Mouse (Mus musculus) midbrain, embryonic 12.5 days (tissue): ENCODE results near the gene Mief1. TPM values are rescaled to one million over a fixed set of nuclear protein-coding genes. Genes with fewer than 3 reads are reported as not detected.
A peak's percentile ranks its signal among the peaks of the same experiment; 100 is the strongest.

Experiments used
- ATAC-seq: fragments of 200-750 bp; cut with Nextera tagmentation; 2 replicates; pipeline ENCODE4 v1.8.0; 2017; ENCODE audit warnings: low read depth, moderate TSS enrichment, moderate library complexity; ENCODE audit not compliant: low FRiP score
- H3K27ac ChIP-seq: fragments of 300-500 bp; sonication (generic); replicated peaks from 2 replicates; pipeline ENCODE4 v1.5.1; 2016; ENCODE audit warnings: mild to moderate bottlenecking
- H3K27me3 ChIP-seq: fragments of 300-500 bp; sonication (generic); 2 replicates; pipeline ENCODE4 v1.6.1; 2016; ENCODE audit warnings: mild to moderate bottlenecking
- H3K36me3 ChIP-seq: fragments of 300-500 bp; sonication (generic); 2 replicates; pipeline ENCODE4 v1.6.1; 2016
- H3K4me1 ChIP-seq: fragments of 300-500 bp; sonication (generic); 2 replicates; pipeline ENCODE4 v1.6.1; 2016
- H3K4me2 ChIP-seq: fragments of 300-500 bp; sonication (generic); replicated peaks from 2 replicates; pipeline ENCODE4 v1.6.1; 2016; ENCODE audit warnings: mild to moderate bottlenecking, moderate library complexity
- H3K4me3 ChIP-seq: fragments of 300-500 bp; sonication (generic); 2 replicates; pipeline ENCODE4 v1.5.1; 2016; ENCODE audit warnings: mild to moderate bottlenecking
- H3K9ac ChIP-seq: fragments of 300-500 bp; sonication (generic); replicated peaks from 2 replicates; pipeline ENCODE4 v1.6.1; 2016; ENCODE audit warnings: mild to moderate bottlenecking, moderate library complexity
- H3K9me3 ChIP-seq: fragments of 300-500 bp; sonication (generic); 2 replicates; pipeline ENCODE4 v1.6.1; 2016; ENCODE audit warnings: mild to moderate bottlenecking
- WGBS: fragments of 180-500 bp; shearing (Covaris S2); methylation state at CpG from one replicate; pipeline ENCODE4 v1.1.7; 2016; 5-methylcytosine and 5-hydroxymethylcytosine counted together
- polyA plus RNA-seq: library from polyadenylated mRNA; unstranded; fragments of >200 nt; fragmentation: Nextera tagmentation; extraction: Ambion mirVana; gene quantifications from 2 replicates; pipeline ENCODE4 v1.2.1, GENCODE M21; 2016

Gene Mief1
- polyA plus RNA-seq, 1 experiment from 2014 or later, result 46.4 TPM

DNA sequence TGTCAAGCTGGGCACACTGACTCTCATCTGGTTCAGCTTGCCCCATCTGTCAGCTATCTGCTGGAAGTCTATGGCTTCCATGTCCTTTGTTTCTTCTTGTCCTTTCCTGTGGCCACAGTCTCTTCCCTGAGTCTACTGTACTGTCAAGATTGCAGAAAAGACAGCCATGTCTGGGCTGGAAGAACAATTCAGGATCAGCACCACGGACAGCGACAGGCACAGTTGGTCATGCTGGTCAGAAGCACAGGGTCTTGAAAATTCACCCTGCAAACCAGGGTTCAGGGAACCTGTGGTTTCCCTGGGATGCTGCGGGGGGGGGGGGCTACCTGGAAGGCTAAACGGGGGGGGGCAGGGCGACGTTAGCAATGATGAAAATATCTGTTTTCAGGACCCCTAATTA lies 43.8 kb downstream of the Mief1 start:
- Histone ChIP-seq H3K9me3 (no peaks in the 10 kb centered on the region), H3K4me3 (no peak overlapping the region), H3K4me1 (peaks cover 7% of the 10 kb centered on the region; the same call in 1 of the 2 replicates), H3K27ac (no peak overlapping the region), H3K9ac (no peak overlapping the region), H3K36me3 (no peaks in the 10 kb centered on the region), H3K27me3 (peaks cover 41% of the 10 kb centered on the region), H3K4me2 (no peak overlapping the region)
- under 1% methylated on average over 6 of the region's 6 CpGs for WGBS
- ATAC-seq, result no peak

DNA sequence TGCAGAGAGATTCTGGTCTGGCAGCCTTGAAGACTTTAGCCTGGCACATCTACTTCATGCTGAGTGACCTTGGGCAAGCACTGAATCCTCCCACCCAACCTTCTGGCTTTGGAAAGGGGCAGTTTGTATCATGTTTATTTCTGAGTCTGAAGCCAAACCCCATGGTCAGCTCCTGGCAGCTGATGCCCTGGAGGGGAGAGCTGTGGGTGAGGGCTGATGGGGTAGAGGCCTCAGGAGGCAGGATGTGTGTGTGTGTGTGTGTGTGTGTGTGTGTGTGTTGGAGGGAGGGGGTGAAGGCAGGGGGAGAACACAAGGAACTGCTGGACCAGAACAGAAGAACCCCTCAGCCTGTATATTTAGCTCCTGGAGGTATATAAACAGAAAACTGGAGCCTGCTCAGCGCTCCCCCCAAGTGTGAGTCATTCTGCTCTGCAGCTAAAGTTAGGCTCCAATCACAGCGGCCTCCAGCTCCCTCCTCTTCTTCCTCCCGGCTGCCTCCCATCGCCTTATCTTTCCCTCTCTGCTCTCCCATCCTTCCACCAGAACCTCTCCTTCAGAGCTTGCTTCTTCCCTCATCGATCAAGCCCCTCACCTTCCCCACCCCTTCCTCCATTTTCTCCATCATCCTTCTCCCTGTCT lies 44.4 kb downstream of the Mief1 start:
- Histone ChIP-seq H3K4me3 (no peak overlapping the region), H3K27ac (no peak overlapping the region), H3K36me3 (no peaks in the 10 kb centered on the region), H3K27me3 (peaks cover 46% of the 10 kb centered on the region), H3K9me3 (no peaks in the 10 kb centered on the region), H3K4me2 (no peak overlapping the region), H3K4me1 (peaks cover 7% of the 10 kb centered on the region; the same call in 1 of the 2 replicates), H3K9ac (no peak overlapping the region)
- ATAC-seq, result no peak
- WGBS, result 77% methylated on average over 5 of the region's 5 CpGs

DNA sequence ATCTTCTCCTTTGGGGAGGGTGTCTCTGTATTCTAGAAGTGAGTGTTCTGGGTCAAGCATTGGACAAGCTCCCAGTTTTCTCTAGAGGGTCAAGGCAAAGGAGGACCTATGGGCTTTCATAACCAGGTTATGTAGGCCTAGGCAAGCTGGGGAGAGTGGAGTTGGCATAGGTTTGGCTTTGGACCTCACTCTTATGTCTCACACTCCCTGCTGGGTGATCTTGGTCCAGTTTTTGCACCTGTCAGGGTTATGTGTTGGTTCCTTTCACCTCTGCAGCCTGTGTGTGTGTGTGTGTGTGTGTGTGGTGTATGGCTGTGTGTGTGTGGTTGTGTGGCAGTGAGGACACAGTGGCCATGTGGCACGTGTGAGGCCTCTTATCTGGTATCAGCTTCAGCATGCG lies 45.2 kb downstream of the Mief1 start:
- peaks cover 48% of the 10 kb centered on the region for H3K27me3 ChIP-seq
- WGBS, result 92% methylated on average over 2 of the region's 2 CpGs

DNA sequence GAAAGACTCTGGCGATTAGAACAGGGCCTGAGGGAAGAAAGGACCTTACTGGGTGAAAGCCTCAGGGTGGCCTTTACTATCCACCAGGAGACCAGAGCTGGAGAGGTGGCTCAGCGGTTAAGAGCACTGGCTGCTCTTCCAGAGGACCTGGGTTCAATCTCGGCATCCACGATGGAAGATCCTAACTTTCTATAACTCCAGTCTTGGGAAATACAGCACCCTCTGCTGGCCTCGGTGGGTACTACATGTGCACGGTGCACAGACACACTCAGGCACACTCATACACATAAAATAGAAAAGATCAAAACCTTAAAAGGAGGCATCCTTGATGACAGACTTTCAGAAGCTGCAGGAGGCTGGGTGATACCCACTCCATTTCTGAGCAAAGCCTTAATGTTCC lies 46.8 kb downstream of the Mief1 start:
- WGBS, result 17% methylated on average over 6 of the region's 6 CpGs
- H3K9me3 ChIP-seq, result no peaks in the 10 kb centered on the region
- H3K36me3 ChIP-seq, result no peaks in the 10 kb centered on the region
- no peak for ATAC-seq
- H3K27me3 ChIP-seq, result peaks cover 59% of the 10 kb centered on the region
- H3K4me1 ChIP-seq, result peaks cover 7% of the 10 kb centered on the region; the same call in 1 of the 2 replicates
- H3K9ac ChIP-seq, result no peak overlapping the region
- no peak overlapping the region for H3K27ac ChIP-seq
- H3K4me3 ChIP-seq, result no peak overlapping the region
- no peak overlapping the region for H3K4me2 ChIP-seq

More for the DNA sequence above, 45.2 kb downstream of the Mief1 start:
- Histone ChIP-seq H3K4me2 (no peak overlapping the region), H3K36me3 (no peaks in the 10 kb centered on the region), H3K9ac (no peak overlapping the region), H3K4me3 (no peak overlapping the region), H3K4me1 (peaks cover 7% of the 10 kb centered on the region; the same call in 1 of the 2 replicates), H3K9me3 (no peaks in the 10 kb centered on the region), H3K27ac (no peak overlapping the region)
- ATAC-seq, result no peak

DNA sequence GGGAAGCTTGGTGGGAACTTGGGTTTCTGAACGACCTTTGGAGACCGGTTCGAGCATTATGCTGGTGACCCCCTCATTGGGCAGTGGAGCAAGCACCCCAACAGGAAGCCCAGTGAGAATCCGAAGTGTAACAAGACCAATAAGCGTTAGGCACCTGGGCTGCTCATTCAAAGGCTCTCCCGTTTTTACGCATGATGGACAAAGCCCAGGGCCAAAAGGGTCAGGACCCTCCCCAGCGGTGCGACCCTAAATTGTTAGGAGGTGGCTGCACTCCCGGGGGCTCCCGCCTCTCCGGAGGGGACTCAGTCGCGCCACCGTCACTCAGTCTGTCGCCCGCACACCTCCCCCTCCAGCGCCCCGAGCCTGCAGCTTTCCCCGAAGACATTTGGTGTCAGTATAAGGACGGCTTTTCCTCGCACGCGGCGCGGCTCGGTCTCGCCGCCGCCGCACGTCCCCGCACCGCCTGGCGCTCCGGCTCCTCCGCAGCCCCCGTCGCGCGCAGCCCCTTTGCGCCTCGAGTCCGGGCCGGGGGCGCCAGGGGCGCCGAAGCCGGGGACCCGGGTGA lies 53.1 kb downstream of the Mief1 start, which contains the start of gene Cacna1i:
Cacna1i (plus strand) TSS at position 388 of the 565 bp plus-strand sequence.
- under 1% methylated on average over 50 of the region's 50 CpGs for WGBS
- no peak for ATAC-seq
- peak within 1 kb of the TSS; percentile 58 for H3K9ac ChIP-seq
- H3K4me2 ChIP-seq, result peak within 1 kb of the TSS; percentile 88
- H3K4me1 ChIP-seq, result peaks cover 9% of the 10 kb centered on the region; the same call in 1 of the 2 replicates
- no peaks in the 10 kb centered on the region for H3K36me3 ChIP-seq
- H3K27me3 ChIP-seq, result peaks cover 94% of the 10 kb centered on the region
- H3K4me3 ChIP-seq, result peak within 1 kb of the TSS; percentile 53
- H3K9me3 ChIP-seq, result no peaks in the 10 kb centered on the region
- H3K27ac ChIP-seq, result no peak within 1 kb of the TSS

DNA sequence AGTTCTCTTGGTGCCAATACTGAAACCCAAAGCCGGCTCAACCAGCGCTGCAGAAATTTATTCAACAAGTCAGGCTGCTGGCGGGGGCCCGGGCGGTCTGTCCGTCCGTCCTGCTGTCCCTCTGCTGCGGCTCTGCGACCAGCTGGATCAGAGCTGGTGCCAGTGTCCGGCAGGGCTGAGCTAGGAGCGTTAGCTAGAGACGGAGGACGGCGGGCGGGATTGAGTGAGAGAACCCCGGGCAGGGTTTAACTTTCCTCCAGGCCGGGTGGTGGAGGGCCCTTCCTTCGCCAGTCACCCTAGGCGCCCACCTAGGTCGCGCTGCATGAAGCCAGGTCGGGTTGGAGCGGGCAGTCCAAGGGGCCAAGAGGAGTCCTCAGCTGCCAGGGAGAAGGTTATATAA lies 54.2 kb downstream of the Mief1 start:
- peak overlapping the region; percentile 88 for H3K4me2 ChIP-seq
- H3K4me1 ChIP-seq, result peaks cover 9% of the 10 kb centered on the region; the same call in 1 of the 2 replicates
- 2% methylated on average over 23 of the region's 23 CpGs for WGBS
- peak overlapping the region; percentile 21; the same call in 1 of the 2 replicates for H3K9ac ChIP-seq
- H3K27ac ChIP-seq, result no peak overlapping the region
- H3K36me3 ChIP-seq, result no peaks in the 10 kb centered on the region
- peak overlapping the region; percentile 53 for H3K4me3 ChIP-seq
- H3K27me3 ChIP-seq, result peaks cover 86% of the 10 kb centered on the region
- H3K9me3 ChIP-seq, result no peaks in the 10 kb centered on the region
- ATAC-seq, result no peak

DNA sequence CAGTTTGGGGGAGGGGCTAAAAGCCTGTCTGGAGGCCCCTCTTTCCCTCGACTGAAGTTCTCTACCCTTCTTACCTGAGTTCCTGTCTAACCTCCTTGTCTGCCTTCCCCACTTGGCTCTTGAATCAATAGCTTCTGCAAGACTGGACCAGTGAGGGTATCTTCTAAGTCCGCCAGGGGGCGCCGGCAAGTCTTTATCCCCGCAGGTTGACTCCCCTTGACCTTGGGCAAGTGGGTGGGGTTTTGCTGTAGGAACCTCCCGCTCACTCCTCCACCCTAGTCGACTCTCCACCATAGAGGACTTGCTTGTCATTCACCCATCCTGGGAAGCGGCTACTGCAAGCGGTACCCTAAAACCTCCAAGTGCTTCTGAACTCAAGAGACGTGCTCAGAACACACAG lies 55.6 kb downstream of the Mief1 start:
- Histone ChIP-seq H3K4me1 (peaks cover 9% of the 10 kb centered on the region; the same call in 1 of the 2 replicates), H3K4me3 (no peak overlapping the region), H3K36me3 (no peaks in the 10 kb centered on the region), H3K9ac (no peak overlapping the region), H3K27me3 (peaks cover 83% of the 10 kb centered on the region), H3K9me3 (no peaks in the 10 kb centered on the region), H3K27ac (no peak overlapping the region), H3K4me2 (no peak overlapping the region)
- WGBS, result 6% methylated on average over 10 of the region's 10 CpGs
- no peak for ATAC-seq

DNA sequence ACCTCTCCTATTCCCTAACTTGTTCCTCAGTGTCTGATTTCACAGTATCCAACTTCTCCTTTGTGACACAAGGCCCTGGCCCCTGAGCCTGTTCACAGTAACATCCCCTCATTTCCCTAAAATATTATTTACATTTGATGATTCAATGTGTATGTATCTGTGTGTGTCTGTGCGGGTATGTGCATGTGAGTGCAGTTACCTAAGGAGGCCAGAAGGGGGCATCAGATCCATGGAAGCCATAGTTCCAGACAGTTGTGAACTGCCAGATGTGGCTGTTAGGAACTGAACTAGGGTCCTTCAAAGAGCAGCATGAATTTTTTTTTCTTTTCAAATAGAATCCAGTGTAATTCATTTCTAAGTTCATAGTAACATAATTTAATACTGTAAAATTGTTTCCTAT lies 63.3 kb downstream of the Mief1 start:
- 91% methylated on average over 1 of the region's 1 CpGs for WGBS
- Histone ChIP-seq H3K27ac (no peak overlapping the region), H3K36me3 (no peaks in the 10 kb centered on the region), H3K4me3 (no peak overlapping the region), H3K4me2 (no peak overlapping the region), H3K9ac (no peak overlapping the region), H3K9me3 (0 out of 2 replicates have a peak, but pooled peaks cover 4% of the 10 kb centered on the region), H3K27me3 (peaks cover 7% of the 10 kb centered on the region; the same call in 1 of the 2 replicates), H3K4me1 (no peaks in the 10 kb centered on the region)
- no peak for ATAC-seq

Other genes starting within 250 kb of the Mief1 start
- 2.4 and 2.7 TPM in 2 replicates for gene Pdgfb, start 219.0 kb upstream of the Mief1 start, polyA plus RNA-seq
- gene Syngr1, start 142.7 kb upstream of the Mief1 start, polyA plus RNA-seq, result 10.8 and 10.9 TPM in 2 replicates
- 652 and 673 TPM in 2 replicates for gene Rpl3, start 142.2 kb upstream of the Mief1 start, polyA plus RNA-seq
- gene Tab1, start 100.9 kb upstream of the Mief1 start, polyA plus RNA-seq, result 41.9 and 43.6 TPM in 2 replicates
- gene Mgat3, start 60.3 kb upstream of the Mief1 start, polyA plus RNA-seq, result 11.8 and 13.1 TPM in 2 replicates
- 4.1 TPM in 1 of 2 replicates, not detected in the other for gene AC140267.1, start 1.8 kb downstream of the Mief1 start, polyA plus RNA-seq
- 128 and 134 TPM in 2 replicates for gene Atf4, start 21.2 kb downstream of the Mief1 start, polyA plus RNA-seq
- gene Rps19bp1, start 30.3 kb downstream of the Mief1 start, polyA plus RNA-seq, result 56.5 and 60.7 TPM in 2 replicates
- 0.08 and 0.17 TPM in 2 replicates for gene Cacna1i, start 53.2 kb downstream of the Mief1 start, polyA plus RNA-seq